Mouse (Mus musculus) kidney, embryonic 14.5 days (tissue): ENCODE results near the gene Eps8. TPM values are rescaled to one million over a fixed set of nuclear protein-coding genes. Genes with fewer than 3 reads are reported as not detected.

Experiments used
- ATAC-seq: fragments of 200-750 bp; cut with Nextera tagmentation; 2 replicates; pipeline ENCODE4 v1.8.0; 2017; ENCODE audit warnings: moderate number of reproducible peaks, mild to moderate bottlenecking, moderate TSS enrichment, moderate library complexity; ENCODE audit not compliant: low FRiP score, low TSS enrichment
- H3K27ac ChIP-seq: fragments of 300-500 bp; sonication (generic); 2 replicates; pipeline ENCODE4 v1.5.1; 2014; ENCODE audit warnings: low read depth, mild to moderate bottlenecking, low read length, moderate library complexity, mixed read lengths
- H3K27me3 ChIP-seq: fragments of 300-500 bp; sonication (generic); 2 replicates; pipeline ENCODE4 v1.6.1; 2014; ENCODE audit warnings: mild to moderate bottlenecking, low read length; ENCODE audit not compliant: control insufficient read depth, insufficient read depth
- H3K36me3 ChIP-seq: fragments of 300-500 bp; sonication (generic); 2 replicates; pipeline ENCODE4 v1.6.1; 2014; ENCODE audit warnings: low read length, mixed read lengths; ENCODE audit not compliant: control insufficient read depth, insufficient read depth
- H3K4me1 ChIP-seq: fragments of 300-500 bp; sonication (generic); 2 replicates; pipeline ENCODE4 v1.6.1; 2014; ENCODE audit warnings: low read length, mixed read lengths; ENCODE audit not compliant: control insufficient read depth, insufficient read depth
- H3K4me2 ChIP-seq: fragments of 300-500 bp; sonication (generic); replicated peaks from 2 replicates; pipeline ENCODE4 v1.6.1; 2014; ENCODE audit warnings: low read depth, mild to moderate bottlenecking, low read length
- H3K4me3 ChIP-seq: fragments of 300-500 bp; sonication (generic); 2 replicates; pipeline ENCODE4 v1.5.1; 2014; ENCODE audit warnings: mild to moderate bottlenecking, low read length
- H3K9ac ChIP-seq: fragments of 300-500 bp; sonication (generic); 2 replicates; pipeline ENCODE4 v1.6.1; 2014; ENCODE audit warnings: low read depth, mild to moderate bottlenecking, low read length, moderate library complexity
- H3K9me3 ChIP-seq: fragments of 300-500 bp; sonication (generic); 2 replicates; pipeline ENCODE4 v1.6.1; 2016; ENCODE audit warnings: low read length; ENCODE audit not compliant: control insufficient read depth
- WGBS: fragments of 180-500 bp; shearing (Covaris S2); extraction: QIAGEN DNeasy Blood & Tissue Kit; methylation state at CpG from one replicate; pipeline ENCODE4 v1.1.7; 2014; 5-methylcytosine and 5-hydroxymethylcytosine counted together
- polyA plus RNA-seq: library from polyadenylated mRNA; unstranded; fragments of >200 nt; fragmentation: Nextera tagmentation; extraction: Ambion mirVana; gene quantifications from 2 replicates; pipeline ENCODE4 v1.2.1, GENCODE M21; 2014

Eps8 gene
- polyA plus RNA-seq, 1 experiment from 2014 or later, result 28.5 TPM

- H3K4me3 ChIP-seq, result no peak overlapping the region
- H3K27me3 ChIP-seq, result no peaks in the 10 kb centered on the region
- no peak overlapping the region for H3K9ac ChIP-seq
- no peaks in the 10 kb centered on the region for H3K9me3 ChIP-seq
- H3K4me2 ChIP-seq, result no peak overlapping the region
- no peaks in the 10 kb centered on the region for H3K36me3 ChIP-seq
- no peak for ATAC-seq
- H3K27ac ChIP-seq, result no peak overlapping the region
- 23% methylated on average over 10 of the region's 10 CpGs for WGBS
- H3K4me1 ChIP-seq, result 0 out of 2 replicates have a peak, but pooled peaks cover 8% of the 10 kb centered on the region
Observed at GRCm38 (mm10) chr6:137542231-137543152, 112.2 kb downstream of the Eps8 start.

GRCm38 (mm10) chr6:137541216-137542176 lies 113.2 kb downstream of the Eps8 start:
- Histone ChIP-seq H3K4me1 (0 out of 2 replicates have a peak, but pooled peaks cover 8% of the 10 kb centered on the region), H3K4me2 (no peak overlapping the region), H3K4me3 (no peak overlapping the region), H3K9ac (no peak overlapping the region), H3K36me3 (no peaks in the 10 kb centered on the region), H3K27ac (no peak overlapping the region), H3K9me3 (no peaks in the 10 kb centered on the region), H3K27me3 (no peaks in the 10 kb centered on the region)
- WGBS, result 58% methylated on average over 17 of the region's 17 CpGs
- ATAC-seq, result no peak

- H3K4me2 ChIP-seq, result no peak overlapping the region
- no peaks in the 10 kb centered on the region for H3K27me3 ChIP-seq
- ATAC-seq, result no peak
- 0 out of 2 replicates have a peak, but pooled peaks cover 3% of the 10 kb centered on the region for H3K4me1 ChIP-seq
- 80% methylated on average over 5 of the region's 5 CpGs for WGBS
- no peaks in the 10 kb centered on the region for H3K36me3 ChIP-seq
- H3K9me3 ChIP-seq, result no peaks in the 10 kb centered on the region
- no peak overlapping the region for H3K9ac ChIP-seq
- H3K4me3 ChIP-seq, result no peak overlapping the region
- H3K27ac ChIP-seq, result no peak overlapping the region
Observed at GRCm38 (mm10) chr6:137540800-137541199, 113.9 kb downstream of the Eps8 start.

- H3K4me2 ChIP-seq, result no peak overlapping the region
- H3K9ac ChIP-seq, result no peak overlapping the region
- no peak overlapping the region for H3K4me3 ChIP-seq
- H3K9me3 ChIP-seq, result no peaks in the 10 kb centered on the region
- H3K27me3 ChIP-seq, result no peaks in the 10 kb centered on the region
- H3K27ac ChIP-seq, result no peak overlapping the region
- WGBS, result 88% methylated on average over 6 of the region's 6 CpGs
- H3K4me1 ChIP-seq, result 0 out of 2 replicates have a peak, but pooled peaks cover 3% of the 10 kb centered on the region
- no peaks in the 10 kb centered on the region for H3K36me3 ChIP-seq
- no peak for ATAC-seq
Observed at GRCm38 (mm10) chr6:137540346-137540745, 114.3 kb downstream of the Eps8 start.

- no peaks in the 10 kb centered on the region for H3K27me3 ChIP-seq
- H3K9me3 ChIP-seq, result no peaks in the 10 kb centered on the region
- 37% methylated on average over 7 of the region's 7 CpGs for WGBS
- H3K27ac ChIP-seq, result no peak overlapping the region
- no peak overlapping the region for H3K4me2 ChIP-seq
- ATAC-seq, result no peak
- no peaks in the 10 kb centered on the region for H3K36me3 ChIP-seq
- 0 out of 2 replicates have a peak, but pooled peaks cover 3% of the 10 kb centered on the region for H3K4me1 ChIP-seq
- no peak overlapping the region for H3K4me3 ChIP-seq
- H3K9ac ChIP-seq, result no peak overlapping the region
Observed at GRCm38 (mm10) chr6:137539219-137539618, 115.5 kb downstream of the Eps8 start.

GRCm38 (mm10) chr6:137532758-137533157 lies 121.9 kb downstream of the Eps8 start:
- ATAC-seq, result no peak
- 91% methylated on average over 8 of the region's 8 CpGs for WGBS

GRCm38 (mm10) chr6:137525769-137526168 lies 128.9 kb downstream of the Eps8 start:
- 56% methylated on average over 3 of the region's 3 CpGs for WGBS
- Histone ChIP-seq H3K27ac (no peak overlapping the region), H3K4me2 (no peak overlapping the region), H3K9me3 (no peaks in the 10 kb centered on the region), H3K4me1 (no peaks in the 10 kb centered on the region), H3K27me3 (no peaks in the 10 kb centered on the region), H3K36me3 (no peaks in the 10 kb centered on the region), H3K9ac (no peak overlapping the region), H3K4me3 (no peak overlapping the region)
- no peak for ATAC-seq

More at GRCm38 (mm10) chr6:137532758-137533157, 121.9 kb downstream of the Eps8 start:
- H3K9me3 ChIP-seq, result no peaks in the 10 kb centered on the region
- H3K4me3 ChIP-seq, result no peak overlapping the region
- H3K27me3 ChIP-seq, result no peaks in the 10 kb centered on the region
- H3K4me2 ChIP-seq, result no peak overlapping the region
- H3K36me3 ChIP-seq, result no peaks in the 10 kb centered on the region
- H3K4me1 ChIP-seq, result no peaks in the 10 kb centered on the region
- H3K9ac ChIP-seq, result no peak overlapping the region
- H3K27ac ChIP-seq, result no peak overlapping the region

GRCm38 (mm10) chr6:137520343-137520704 lies 134.4 kb downstream of the Eps8 start:
- Histone ChIP-seq H3K27ac (no peak overlapping the region), H3K9me3 (no peaks in the 10 kb centered on the region), H3K27me3 (no peaks in the 10 kb centered on the region), H3K9ac (no peak overlapping the region), H3K4me1 (0 out of 2 replicates have a peak, but pooled peaks cover 6% of the 10 kb centered on the region), H3K36me3 (no peaks in the 10 kb centered on the region; the same call in 1 of the 2 replicates), H3K4me2 (no peak overlapping the region), H3K4me3 (no peak overlapping the region)
- no peak for ATAC-seq
- 71% methylated on average over 8 of the region's 8 CpGs for WGBS
